Mouse (Mus musculus) forebrain, embryonic 15.5 days (tissue): ENCODE data around the gene Tril. TPM values are rescaled to one million over a fixed set of nuclear protein-coding genes. Genes with fewer than 3 reads are reported as not detected.

Experiments used
- ATAC-seq: fragments of 200-750 bp; cut with Nextera tagmentation; replicated peaks from 2 replicates; pipeline ENCODE4 v1.8.0; 2017; ENCODE audit warnings: mild to moderate bottlenecking, moderate TSS enrichment, moderate library complexity
- H3K27ac ChIP-seq: fragments of 300-500 bp; sonication (generic); replicated peaks from 2 replicates; pipeline ENCODE4 v1.5.1; 2015; ENCODE audit warnings: mild to moderate bottlenecking, inconsistent platforms
- H3K27me3 ChIP-seq: fragments of 300-500 bp; sonication (generic); 2 replicates; pipeline ENCODE4 v1.6.1; 2015; ENCODE audit warnings: inconsistent platforms
- H3K36me3 ChIP-seq: fragments of 300-500 bp; sonication (generic); 2 replicates; pipeline ENCODE4 v1.6.1; 2015; ENCODE audit warnings: mild to moderate bottlenecking, inconsistent platforms
- H3K4me1 ChIP-seq: fragments of 300-500 bp; sonication (generic); 2 replicates; pipeline ENCODE4 v1.6.1; 2015; ENCODE audit warnings: inconsistent platforms
- H3K4me2 ChIP-seq: fragments of 300-500 bp; sonication (generic); replicated peaks from 2 replicates; pipeline ENCODE4 v1.6.1; 2015; ENCODE audit warnings: mild to moderate bottlenecking, inconsistent platforms
- H3K4me3 ChIP-seq: fragments of 300-500 bp; sonication (generic); 2 replicates; pipeline ENCODE4 v1.5.1; 2015; ENCODE audit warnings: mild to moderate bottlenecking, inconsistent platforms
- H3K9ac ChIP-seq: fragments of 300-500 bp; sonication (generic); replicated peaks from 2 replicates; pipeline ENCODE4 v1.6.1; 2015; ENCODE audit warnings: mild to moderate bottlenecking, inconsistent platforms
- H3K9me3 ChIP-seq: fragments of 300-500 bp; sonication (generic); 2 replicates; pipeline ENCODE4 v1.6.1; 2016; ENCODE audit warnings: inconsistent platforms
- WGBS: fragments of 180-500 bp; shearing (Covaris S2); methylation state at CpG from one replicate; pipeline ENCODE4 v1.1.7; 2015; ENCODE audit warnings: mixed read lengths; 5-methylcytosine and 5-hydroxymethylcytosine counted together
- polyA plus RNA-seq: library from polyadenylated mRNA; unstranded; fragments of >200 nt; fragmentation: Nextera tagmentation; extraction: Ambion mirVana; gene quantifications from 2 replicates; pipeline ENCODE4 v1.2.1, GENCODE M21; 2015

Tril gene
- polyA plus RNA-seq: 5.9 and 7.6 TPM in 2 replicates

GRCm38 (mm10) chr6:53820486-53820985, at the start of gene Tril:
Gene Tril (minus strand): TSS chr6:53820830.
- peak within 1 kb of the TSS; percentile 99 for H3K4me2 ChIP-seq
- ATAC-seq: peak; percentile 42
- under 1% methylated on average over 43 of the region's 43 CpGs for WGBS
- H3K27me3 ChIP-seq: peaks cover 44% of the 10 kb centered on the region
- H3K9ac ChIP-seq: peak within 1 kb of the TSS; percentile 52
- H3K27ac ChIP-seq: peak within 1 kb of the TSS; percentile 44
- H3K4me1 ChIP-seq: peaks cover 38% of the 10 kb centered on the region
- peak within 1 kb of the TSS; percentile 53 for H3K4me3 ChIP-seq
- no peaks in the 10 kb centered on the region for H3K36me3 ChIP-seq
- H3K9me3 ChIP-seq: no peaks in the 10 kb centered on the region

- Histone ChIP-seq H3K27ac (no peak overlapping the region), H3K4me2 (no peak overlapping the region), H3K9me3 (no peaks in the 10 kb centered on the region), H3K36me3 (no peaks in the 10 kb centered on the region), H3K27me3 (no peaks in the 10 kb centered on the region), H3K9ac (no peak overlapping the region), H3K4me1 (no peaks in the 10 kb centered on the region), H3K4me3 (no peak overlapping the region)
- no peak for ATAC-seq
- WGBS: 73% methylated on average over 2 of the region's 2 CpGs
Measured at GRCm38 (mm10) chr6:53863011-53863410, 42.4 kb upstream of the Tril start.

GRCm38 (mm10) chr6:53859106-53859505, 38.5 kb upstream of the Tril start:
- Histone ChIP-seq H3K4me3 (no peak overlapping the region), H3K36me3 (no peaks in the 10 kb centered on the region), H3K9ac (no peak overlapping the region), H3K27ac (no peak overlapping the region), H3K27me3 (no peaks in the 10 kb centered on the region), H3K4me2 (no peak overlapping the region), H3K9me3 (no peaks in the 10 kb centered on the region), H3K4me1 (no peaks in the 10 kb centered on the region)
- no peak for ATAC-seq
- WGBS: 43% methylated on average over 1 of the region's 1 CpGs

DNA sequence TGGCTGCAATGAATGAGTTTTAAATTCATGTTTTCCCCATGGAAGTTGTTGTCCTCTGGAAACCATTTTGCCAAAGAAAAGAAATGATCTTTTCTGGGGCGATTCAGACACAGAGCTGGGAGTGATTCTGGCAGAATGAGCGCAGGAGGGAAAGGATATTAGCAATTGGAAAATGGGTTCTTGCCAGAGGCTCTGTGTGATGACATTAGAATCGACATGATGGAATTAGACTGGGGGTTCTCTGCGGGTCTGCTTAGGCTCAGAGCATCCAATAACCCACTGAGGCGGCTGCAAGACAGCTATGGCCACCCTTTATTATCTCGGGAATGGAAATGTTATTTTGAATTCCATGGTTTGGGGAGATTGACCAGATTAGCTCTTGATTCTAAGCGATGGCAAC, 37.2 kb upstream of the Tril start:
- Histone ChIP-seq H3K9ac (no peak overlapping the region), H3K27me3 (no peaks in the 10 kb centered on the region), H3K27ac (no peak overlapping the region), H3K9me3 (no peaks in the 10 kb centered on the region), H3K4me1 (no peaks in the 10 kb centered on the region), H3K4me2 (no peak overlapping the region), H3K36me3 (no peaks in the 10 kb centered on the region), H3K4me3 (no peak overlapping the region)
- 75% methylated on average over 7 of the region's 7 CpGs for WGBS
- ATAC-seq: no peak

DNA sequence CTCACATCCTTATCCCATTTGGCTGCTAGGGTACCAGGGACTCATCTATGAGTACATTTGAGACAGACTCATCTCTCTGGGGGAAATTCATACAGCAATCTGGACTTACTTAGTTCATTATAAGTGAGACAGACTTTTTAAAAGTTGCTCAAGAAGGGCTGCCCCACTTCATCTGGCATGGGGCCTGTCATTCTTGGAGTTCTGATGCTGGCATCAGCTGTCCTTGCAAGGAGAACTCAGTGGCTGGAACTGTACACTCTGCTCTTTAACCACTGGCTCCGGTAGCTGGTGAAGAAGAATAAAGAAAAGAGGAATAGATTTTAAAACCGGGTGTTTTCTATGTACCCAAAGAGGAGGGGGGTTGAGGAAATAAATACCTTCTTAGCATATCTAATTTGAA, 36.1 kb upstream of the Tril start:
- Histone ChIP-seq H3K27ac (no peak overlapping the region), H3K4me1 (no peaks in the 10 kb centered on the region), H3K36me3 (no peaks in the 10 kb centered on the region), H3K9ac (no peak overlapping the region), H3K4me2 (no peak overlapping the region), H3K27me3 (no peaks in the 10 kb centered on the region), H3K9me3 (no peaks in the 10 kb centered on the region), H3K4me3 (no peak overlapping the region)
- WGBS: 81% methylated on average over 2 of the region's 2 CpGs
- ATAC-seq: no peak

DNA sequence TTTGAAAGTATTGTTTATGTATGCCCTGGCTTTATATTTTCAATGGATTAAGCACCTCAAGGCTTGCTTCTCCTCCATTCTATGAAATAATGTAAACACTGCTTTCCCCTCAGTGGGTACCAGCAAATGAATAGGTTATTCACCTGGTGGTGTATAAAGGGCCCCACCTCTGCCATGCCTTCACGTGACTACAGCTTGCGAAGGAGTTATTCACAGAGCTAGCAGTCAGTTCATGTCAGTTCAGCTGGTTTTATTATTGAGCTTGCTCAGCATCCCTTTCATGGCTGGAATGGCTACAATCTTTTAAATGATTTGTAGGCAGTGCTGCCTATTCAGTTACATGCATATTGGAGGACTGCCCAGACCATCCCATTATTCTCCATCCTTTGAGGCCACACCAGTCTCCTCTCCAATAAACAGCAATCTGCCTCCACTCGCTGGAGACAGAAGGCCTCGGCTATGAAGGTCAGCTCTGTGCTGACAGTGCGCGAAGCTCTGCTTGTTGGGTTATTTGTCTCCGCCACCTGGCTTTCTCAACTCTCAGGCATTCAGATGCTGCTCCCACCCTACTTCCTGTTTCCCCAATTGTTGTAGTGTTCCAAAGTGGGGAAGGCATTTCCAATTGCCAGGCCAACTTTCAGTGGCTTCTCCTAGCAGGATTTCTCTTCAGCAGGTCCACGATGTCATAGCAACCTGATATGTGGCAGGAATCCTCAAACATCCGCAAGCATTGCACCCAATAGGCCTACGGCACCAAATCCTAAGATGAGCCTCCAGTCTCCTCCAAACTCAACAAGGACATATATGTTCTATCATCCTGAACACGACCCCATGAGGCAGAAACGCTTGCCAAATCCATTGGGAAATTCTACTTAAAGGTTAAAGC, 34.6 kb upstream of the Tril start:
- H3K27me3 ChIP-seq: no peaks in the 10 kb centered on the region
- H3K27ac ChIP-seq: 0 out of 2 replicates have a peak overlapping the region, but pooled peaks have one; percentile 3
- no peaks in the 10 kb centered on the region for H3K4me1 ChIP-seq
- H3K36me3 ChIP-seq: no peaks in the 10 kb centered on the region
- 61% methylated on average over 12 of the region's 12 CpGs for WGBS
- no peaks in the 10 kb centered on the region for H3K9me3 ChIP-seq
- no peak overlapping the region for H3K4me2 ChIP-seq
- H3K4me3 ChIP-seq: no peak overlapping the region
- 0 out of 2 replicates have a peak, but pooled peaks have one; percentile 38 for ATAC-seq
- H3K9ac ChIP-seq: no peak overlapping the region

DNA sequence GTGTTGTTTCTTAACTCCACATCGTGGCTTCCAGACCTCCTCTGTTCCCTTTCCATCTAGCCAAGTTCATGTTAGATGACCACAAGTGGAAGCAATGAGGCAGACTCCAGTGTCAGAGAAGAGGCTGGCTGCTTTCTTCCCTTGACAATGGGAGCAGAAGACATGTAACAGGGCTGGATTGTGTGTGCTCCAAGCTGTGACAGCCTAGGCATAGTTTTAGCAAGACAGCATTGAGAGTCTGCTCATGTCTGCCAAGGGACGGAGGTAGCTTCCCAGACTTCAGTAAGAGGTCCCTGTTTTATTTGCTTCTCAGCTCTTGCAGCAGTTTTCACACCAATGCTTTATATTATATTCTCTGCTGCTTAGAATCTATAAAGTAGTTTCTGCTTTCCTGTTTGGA, 33.6 kb upstream of the Tril start:
- 71% methylated on average over 2 of the region's 2 CpGs for WGBS
- no peak for ATAC-seq
- Histone ChIP-seq H3K9ac (no peak overlapping the region), H3K27me3 (no peaks in the 10 kb centered on the region), H3K9me3 (no peaks in the 10 kb centered on the region), H3K27ac (no peak overlapping the region), H3K36me3 (no peaks in the 10 kb centered on the region), H3K4me2 (no peak overlapping the region), H3K4me3 (no peak overlapping the region), H3K4me1 (no peaks in the 10 kb centered on the region)

- Histone ChIP-seq H3K9ac (no peak overlapping the region), H3K27ac (no peak overlapping the region), H3K36me3 (no peaks in the 10 kb centered on the region), H3K4me1 (no peaks in the 10 kb centered on the region), H3K9me3 (no peaks in the 10 kb centered on the region), H3K4me3 (no peak overlapping the region), H3K27me3 (no peaks in the 10 kb centered on the region), H3K4me2 (no peak overlapping the region)
- ATAC-seq: no peak
- whole genome bisulfite sequencing: 80% methylated on average over 3 of the region's 3 CpGs
Measured at GRCm38 (mm10) chr6:53853546-53853945, 32.9 kb upstream of the Tril start.

GRCm38 (mm10) chr6:53844626-53845025, 24.0 kb upstream of the Tril start:
- H3K36me3 ChIP-seq: no peaks in the 10 kb centered on the region

GRCm38 (mm10) chr6:53825213-53825612, 4.6 kb upstream of the Tril start:
- no peak overlapping the region for H3K9ac ChIP-seq
- H3K27me3 ChIP-seq: peaks cover 7% of the 10 kb centered on the region; the same call in 1 of the 2 replicates
- ATAC-seq: no peak
- peaks cover 12% of the 10 kb centered on the region for H3K4me1 ChIP-seq
- H3K4me3 ChIP-seq: no peak overlapping the region
- no peaks in the 10 kb centered on the region for H3K9me3 ChIP-seq
- no peak overlapping the region for H3K27ac ChIP-seq
- no peak overlapping the region for H3K4me2 ChIP-seq
- no peaks in the 10 kb centered on the region for H3K36me3 ChIP-seq
- 77% methylated on average over 4 of the region's 4 CpGs for WGBS

More at GRCm38 (mm10) chr6:53844626-53845025, 24.0 kb upstream of the Tril start:
- no peak overlapping the region for H3K4me3 ChIP-seq
- WGBS: 96% methylated on average over 17 of the region's 17 CpGs
- H3K9ac ChIP-seq: no peak overlapping the region
- ATAC-seq: no peak
- no peaks in the 10 kb centered on the region for H3K9me3 ChIP-seq
- H3K4me2 ChIP-seq: no peak overlapping the region
- H3K4me1 ChIP-seq: no peaks in the 10 kb centered on the region
- no peak overlapping the region for H3K27ac ChIP-seq
- no peaks in the 10 kb centered on the region for H3K27me3 ChIP-seq

DNA sequence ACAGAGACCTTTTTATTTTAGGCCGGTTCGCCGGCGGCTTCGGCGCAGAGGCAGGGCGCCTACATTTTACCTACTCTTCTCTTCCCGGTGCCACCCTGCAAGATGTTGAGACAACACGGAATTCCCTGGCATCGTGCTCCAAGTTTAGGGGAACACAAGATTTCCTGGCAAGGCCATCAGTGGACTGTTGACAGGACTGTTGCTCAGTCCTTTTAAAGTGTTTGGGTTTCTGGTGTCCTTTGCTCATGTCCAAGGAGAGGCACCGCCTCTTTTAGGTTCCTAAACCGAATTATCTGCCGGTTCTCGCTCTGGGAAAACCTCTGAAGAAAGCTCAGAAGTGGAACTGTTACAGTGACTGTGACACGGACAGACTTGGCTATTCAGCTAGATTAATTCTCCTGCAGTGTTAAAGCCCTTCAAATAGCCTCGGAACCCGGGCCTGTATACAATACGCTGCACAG, 441 bp upstream of the Tril start:
- Histone ChIP-seq H3K9ac (peak overlapping the region; percentile 52), H3K27ac (peak overlapping the region; percentile 44; the same call in 1 of the 2 replicates), H3K36me3 (no peaks in the 10 kb centered on the region), H3K4me3 (peak overlapping the region; percentile 53), H3K4me2 (peak overlapping the region; percentile 99), H3K27me3 (peaks cover 44% of the 10 kb centered on the region), H3K4me1 (peaks cover 38% of the 10 kb centered on the region), H3K9me3 (no peaks in the 10 kb centered on the region)
- 2% methylated on average over 18 of the region's 18 CpGs for WGBS
- ATAC-seq: no peak

DNA sequence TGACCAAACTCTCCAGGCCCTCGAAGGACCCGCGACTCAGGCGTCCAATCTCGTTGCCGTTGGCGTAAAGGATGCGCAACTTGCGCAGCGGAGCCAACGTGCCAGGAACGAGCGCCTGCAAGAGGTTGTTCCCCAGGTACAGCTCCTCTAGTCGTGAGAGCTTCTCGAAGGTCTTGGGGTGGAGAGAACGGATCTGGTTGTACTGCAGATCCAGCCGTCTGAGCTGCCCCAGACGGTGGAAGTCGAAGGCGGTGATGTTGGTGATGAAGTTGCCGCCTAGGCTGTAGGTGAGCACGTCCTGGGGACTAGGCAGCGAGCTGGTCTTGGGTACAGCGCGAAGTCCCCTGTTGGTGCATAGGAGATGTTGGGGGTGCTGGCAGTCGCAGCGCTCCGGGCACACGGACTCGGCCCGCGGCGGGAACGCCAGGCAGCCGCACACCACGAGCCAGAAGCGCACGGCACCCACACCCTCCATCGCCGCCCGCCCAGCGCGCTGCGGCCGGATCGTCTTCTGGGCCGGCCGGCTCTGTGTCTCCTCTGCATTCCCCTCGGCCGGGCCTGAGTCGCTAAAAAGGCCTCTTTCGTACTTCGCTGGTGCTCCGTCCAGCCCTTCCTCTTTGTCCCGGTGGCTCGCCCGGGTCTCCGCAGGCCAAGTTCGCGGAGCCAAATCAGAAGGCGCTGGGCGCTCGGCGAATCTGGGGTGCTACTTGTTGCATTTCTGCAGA, 707 bp downstream of the Tril start:
- no peaks in the 10 kb centered on the region for H3K9me3 ChIP-seq
- peak overlapping the region; percentile 99 for H3K4me2 ChIP-seq
- WGBS: under 1% methylated on average over 64 of the region's 64 CpGs
- H3K4me1 ChIP-seq: peaks cover 38% of the 10 kb centered on the region
- H3K9ac ChIP-seq: peak overlapping the region; percentile 52
- peak overlapping the region; percentile 53 for H3K4me3 ChIP-seq
- ATAC-seq: peak; percentile 31
- H3K36me3 ChIP-seq: no peaks in the 10 kb centered on the region
- peaks cover 44% of the 10 kb centered on the region for H3K27me3 ChIP-seq
- peak overlapping the region; percentile 44 for H3K27ac ChIP-seq
